Mouse (Mus musculus): ENCODE results near the gene Sumo2. TPM values are rescaled to one million over a fixed set of nuclear protein-coding genes. Genes with fewer than 3 reads are reported as not detected.

The Sumo2 gene
- polyA plus RNA-seq, 1 experiment from 2014 or later = 1,130 TPM

DNA sequence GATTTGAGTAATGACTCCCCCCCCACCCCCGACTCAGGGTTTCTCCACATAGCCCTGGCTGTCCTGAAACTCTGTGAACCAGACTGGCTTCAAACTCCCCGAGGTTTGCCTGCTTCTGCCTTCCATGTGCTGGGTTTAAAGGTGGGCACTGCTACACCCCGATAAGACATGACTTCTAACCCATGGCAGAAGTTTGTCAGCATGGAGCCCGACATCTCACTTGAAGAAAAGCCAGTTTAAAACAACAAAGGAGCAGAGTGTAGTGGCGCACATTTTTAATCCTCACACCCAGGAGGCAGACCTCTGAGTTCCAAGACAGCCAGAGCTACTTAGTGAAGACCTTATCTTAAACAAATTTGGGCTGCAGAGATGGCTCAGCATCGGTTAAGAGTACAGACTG is 43.7 kb downstream of the Sumo2 start:
- WGBS = 36% methylated on average over 6 of the region's 6 CpGs
- ATAC-seq = no peak
- no peak overlapping the region for H3K4me3 ChIP-seq (replicated peaks; ENCODE audit: low read length)
- H3K9ac ChIP-seq (replicated peaks; ENCODE audit: low read depth, low read length) = no peak overlapping the region; the same call in 1 of the 2 replicates
- no peaks in the 10 kb centered on the region for H3K27me3 ChIP-seq (replicated peaks; ENCODE audit: control insufficient read depth, insufficient read depth, low read length)
- peaks cover 4% of the 10 kb centered on the region for H3K36me3 ChIP-seq (ENCODE audit: control insufficient read depth, insufficient read depth)
- H3K4me2 ChIP-seq (ENCODE audit: low read length) = peak overlapping the region; percentile 82
- no peak overlapping the region for H3K27ac ChIP-seq (ENCODE audit: low read length)
- H3K4me1 ChIP-seq (replicated peaks; ENCODE audit: control insufficient read depth, insufficient read depth, low read length) = peaks cover 15% of the 10 kb centered on the region
- no peaks in the 10 kb centered on the region for H3K9me3 ChIP-seq (ENCODE audit: control insufficient read depth, low read length)

- peak within 1 kb of the TSS; percentile 60 for H3K9ac ChIP-seq (replicated peaks; ENCODE audit: low read depth, low read length)
These were observed 44.6 kb downstream of the Sumo2 start, which contains the start of gene Nt5c for GRCm38 (mm10) chr11:115491356-115492083. Gene Nt5c (minus strand): TSS chr11:115491862.

GRCm38 (mm10) chr11:115490441-115491355 is 45.4 kb downstream of the Sumo2 start:
- Histone ChIP-seq H3K36me3 (ENCODE audit: control insufficient read depth, insufficient read depth) (no peaks in the 10 kb centered on the region), H3K9me3 (ENCODE audit: control insufficient read depth, low read length) (no peaks in the 10 kb centered on the region), H3K9ac (replicated peaks; ENCODE audit: low read depth, low read length) (peak overlapping the region; percentile 60), H3K27ac (ENCODE audit: low read length) (no peak overlapping the region), H3K4me3 (replicated peaks; ENCODE audit: low read length) (peak overlapping the region; percentile 63), H3K4me1 (replicated peaks; ENCODE audit: control insufficient read depth, insufficient read depth, low read length) (peaks cover 15% of the 10 kb centered on the region), H3K27me3 (replicated peaks; ENCODE audit: control insufficient read depth, insufficient read depth, low read length) (no peaks in the 10 kb centered on the region), H3K4me2 (ENCODE audit: low read length) (peak overlapping the region; percentile 82)
- ATAC-seq = peak; percentile 34; the same call in 1 of the 2 replicates
- 24% methylated on average over 25 of the region's 25 CpGs for WGBS

More at GRCm38 (mm10) chr11:115491356-115492083, 44.6 kb downstream of the Sumo2 start, which contains the start of gene Nt5c:
- no peaks in the 10 kb centered on the region for H3K9me3 ChIP-seq (ENCODE audit: control insufficient read depth, low read length)
- H3K27ac ChIP-seq (ENCODE audit: low read length) = peak within 1 kb of the TSS; percentile 69
- H3K27me3 ChIP-seq (replicated peaks; ENCODE audit: control insufficient read depth, insufficient read depth, low read length) = no peaks in the 10 kb centered on the region
- WGBS = under 1% methylated on average over 43 of the region's 43 CpGs
- H3K4me3 ChIP-seq (replicated peaks; ENCODE audit: low read length) = peak within 1 kb of the TSS; percentile 63
- peak; percentile 91 for ATAC-seq
- H3K4me1 ChIP-seq (replicated peaks; ENCODE audit: control insufficient read depth, insufficient read depth, low read length) = peaks cover 15% of the 10 kb centered on the region
- H3K36me3 ChIP-seq (ENCODE audit: control insufficient read depth, insufficient read depth) = no peaks in the 10 kb centered on the region
- H3K4me2 ChIP-seq (ENCODE audit: low read length) = peak within 1 kb of the TSS; percentile 82

DNA sequence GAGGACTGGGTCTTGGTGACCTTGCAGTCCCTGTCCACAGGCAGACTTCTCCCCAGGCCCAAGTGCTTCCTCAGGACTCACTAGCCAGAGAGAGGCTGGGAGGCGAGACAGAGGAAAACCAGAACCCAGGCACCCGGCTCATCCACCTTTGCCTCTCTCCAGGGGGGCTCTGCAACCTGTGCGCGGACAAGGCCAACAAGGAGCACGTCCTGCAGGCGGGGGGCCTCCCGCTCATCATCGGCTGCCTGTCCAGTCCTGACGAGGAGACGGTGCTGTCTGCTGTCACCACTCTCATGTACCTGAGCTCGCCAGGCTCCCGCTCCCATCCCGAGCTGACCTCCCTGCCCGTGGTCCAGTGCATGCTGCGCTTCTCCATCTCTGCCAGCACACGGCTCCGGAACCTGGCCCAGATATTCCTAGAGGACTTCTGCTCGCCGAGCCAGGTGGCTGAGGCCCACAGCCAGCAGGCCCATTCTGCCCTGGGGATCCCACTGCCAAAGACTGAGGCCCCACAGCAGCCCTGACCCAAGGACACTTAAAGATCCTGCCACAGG is 47.4 kb downstream of the Sumo2 start:
- Histone ChIP-seq H3K4me3 (replicated peaks; ENCODE audit: low read length) (no peak overlapping the region), H3K27me3 (replicated peaks; ENCODE audit: control insufficient read depth, insufficient read depth, low read length) (no peaks in the 10 kb centered on the region), H3K4me2 (ENCODE audit: low read length) (no peak overlapping the region), H3K36me3 (ENCODE audit: control insufficient read depth, insufficient read depth) (no peaks in the 10 kb centered on the region), H3K9ac (replicated peaks; ENCODE audit: low read depth, low read length) (no peak overlapping the region), H3K27ac (ENCODE audit: low read length) (no peak overlapping the region), H3K9me3 (ENCODE audit: control insufficient read depth, low read length) (no peaks in the 10 kb centered on the region), H3K4me1 (replicated peaks; ENCODE audit: control insufficient read depth, insufficient read depth, low read length) (peaks cover 15% of the 10 kb centered on the region)
- WGBS = 85% methylated on average over 19 of the region's 19 CpGs
- ATAC-seq = no peak

- Histone ChIP-seq H3K4me3 (replicated peaks; ENCODE audit: low read length) (no peak overlapping the region), H3K27ac (ENCODE audit: low read length) (no peak overlapping the region), H3K4me2 (ENCODE audit: low read length) (no peak overlapping the region), H3K9me3 (ENCODE audit: control insufficient read depth, low read length) (no peaks in the 10 kb centered on the region), H3K27me3 (replicated peaks; ENCODE audit: control insufficient read depth, insufficient read depth, low read length) (no peaks in the 10 kb centered on the region), H3K9ac (replicated peaks; ENCODE audit: low read depth, low read length) (no peak overlapping the region), H3K36me3 (ENCODE audit: control insufficient read depth, insufficient read depth) (no peaks in the 10 kb centered on the region), H3K4me1 (replicated peaks; ENCODE audit: control insufficient read depth, insufficient read depth, low read length) (no peaks in the 10 kb centered on the region)
- 26% methylated on average over 12 of the region's 12 CpGs for WGBS
- no peak for ATAC-seq
These were observed 50.9 kb downstream of the Sumo2 start for GRCm38 (mm10) chr11:115485155-115485554.

DNA sequence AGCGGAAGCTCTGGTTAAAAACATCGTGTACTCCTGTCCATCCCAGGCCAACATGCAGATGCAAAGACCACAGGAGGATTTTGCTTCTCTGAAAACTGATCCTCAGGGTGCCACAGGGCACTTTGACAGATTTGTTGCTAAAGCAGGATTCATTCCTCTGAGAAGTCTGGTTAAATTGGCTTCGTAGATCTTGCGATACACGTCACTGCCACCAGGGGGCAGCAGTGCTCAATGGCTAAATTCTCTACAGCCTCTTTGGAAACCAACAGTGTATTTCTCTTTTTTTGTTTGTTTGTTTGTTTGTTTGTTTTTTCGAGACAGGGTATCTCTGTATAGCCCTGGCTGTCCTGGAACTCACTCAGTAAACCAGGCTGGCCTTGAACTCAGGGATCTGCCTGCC is 52.4 kb downstream of the Sumo2 start:
- Histone ChIP-seq H3K27ac (ENCODE audit: low read length) (no peak overlapping the region), H3K4me2 (ENCODE audit: low read length) (no peak overlapping the region), H3K4me3 (replicated peaks; ENCODE audit: low read length) (no peak overlapping the region), H3K27me3 (replicated peaks; ENCODE audit: control insufficient read depth, insufficient read depth, low read length) (no peaks in the 10 kb centered on the region), H3K4me1 (replicated peaks; ENCODE audit: control insufficient read depth, insufficient read depth, low read length) (no peaks in the 10 kb centered on the region), H3K36me3 (ENCODE audit: control insufficient read depth, insufficient read depth) (no peaks in the 10 kb centered on the region), H3K9me3 (ENCODE audit: control insufficient read depth, low read length) (no peaks in the 10 kb centered on the region), H3K9ac (replicated peaks; ENCODE audit: low read depth, low read length) (no peak overlapping the region)
- WGBS = 15% methylated on average over 6 of the region's 6 CpGs
- no peak for ATAC-seq

GRCm38 (mm10) chr11:115483278-115483677 is 52.8 kb downstream of the Sumo2 start:
- H3K4me2 ChIP-seq (ENCODE audit: low read length) = no peak overlapping the region
- no peaks in the 10 kb centered on the region for H3K27me3 ChIP-seq (replicated peaks; ENCODE audit: control insufficient read depth, insufficient read depth, low read length)
- no peak overlapping the region for H3K4me3 ChIP-seq (replicated peaks; ENCODE audit: low read length)
- H3K9me3 ChIP-seq (ENCODE audit: control insufficient read depth, low read length) = no peaks in the 10 kb centered on the region
- no peak for ATAC-seq
- no peaks in the 10 kb centered on the region for H3K36me3 ChIP-seq (ENCODE audit: control insufficient read depth, insufficient read depth)
- WGBS = 74% methylated on average over 11 of the region's 11 CpGs
- H3K27ac ChIP-seq (ENCODE audit: low read length) = no peak overlapping the region
- no peak overlapping the region for H3K9ac ChIP-seq (replicated peaks; ENCODE audit: low read depth, low read length)
- H3K4me1 ChIP-seq (replicated peaks; ENCODE audit: control insufficient read depth, insufficient read depth, low read length) = no peaks in the 10 kb centered on the region

DNA sequence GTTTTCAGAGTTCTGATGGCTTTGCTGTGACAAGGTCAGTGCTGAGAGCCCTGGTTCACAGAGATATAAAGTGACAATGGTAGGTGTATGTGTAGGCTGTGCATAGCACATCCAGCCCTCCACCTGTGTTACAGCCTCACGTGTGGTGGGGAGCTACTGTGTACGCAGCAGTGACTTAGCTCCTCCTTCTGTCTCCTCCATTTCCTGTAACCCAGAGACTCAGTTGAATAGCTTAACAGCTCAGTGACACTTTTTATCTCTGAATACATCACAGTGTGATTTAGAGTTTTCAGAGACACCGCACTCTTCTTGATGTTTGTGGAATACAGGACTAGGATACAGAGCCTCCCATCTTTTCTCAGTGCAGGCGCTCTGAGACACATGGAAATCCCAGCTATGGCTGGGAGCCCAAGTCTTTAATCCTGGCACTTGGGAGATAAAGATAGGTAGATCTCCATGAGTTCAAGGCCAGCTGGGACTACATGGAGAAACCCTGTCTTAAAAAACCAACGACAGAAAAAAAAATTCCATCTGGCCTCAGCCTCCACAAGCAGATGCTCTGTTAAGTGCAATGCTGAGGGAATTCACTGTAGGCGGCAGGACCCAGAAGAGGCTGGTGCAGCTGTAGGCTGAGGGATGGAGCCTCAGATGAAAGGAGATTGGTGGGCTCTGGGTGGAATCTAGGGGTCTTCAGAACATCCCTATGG is 54.4 kb downstream of the Sumo2 start:
- Histone ChIP-seq H3K9me3 (ENCODE audit: control insufficient read depth, low read length) (no peaks in the 10 kb centered on the region), H3K27me3 (replicated peaks; ENCODE audit: control insufficient read depth, insufficient read depth, low read length) (no peaks in the 10 kb centered on the region), H3K4me3 (replicated peaks; ENCODE audit: low read length) (no peak overlapping the region), H3K27ac (ENCODE audit: low read length) (no peak overlapping the region), H3K4me1 (replicated peaks; ENCODE audit: control insufficient read depth, insufficient read depth, low read length) (peaks cover 8% of the 10 kb centered on the region), H3K9ac (replicated peaks; ENCODE audit: low read depth, low read length) (no peak overlapping the region), H3K36me3 (ENCODE audit: control insufficient read depth, insufficient read depth) (no peaks in the 10 kb centered on the region), H3K4me2 (ENCODE audit: low read length) (no peak overlapping the region)
- WGBS = 84% methylated on average over 6 of the region's 6 CpGs
- no peak for ATAC-seq
